Mouse (Mus musculus): ENCODE results near the gene Wdr43. TPM values are rescaled to one million over a fixed set of nuclear protein-coding genes. Genes with fewer than 3 reads are reported as not detected.
"Not testable (repeated sequence)": the region's sequence is repeated elsewhere in the genome, so short reads cannot be mapped to it uniquely, and the experiment has no call there.

The Wdr43 gene
- total RNA-seq (2022): 10 to 100 TPM; 26.4 to 29.4 (median 28.1) TPM

- DNase-seq (ENCODE audit: low spot score in 2 of 2): peak; percentile 93
Measured at GRCm38 (mm10) chr17:71615638-71616318, at the start of gene Wdr43. Wdr43 (plus strand) TSS chr17:71615895.

- DNase-seq (ENCODE audit: low spot score in 2 of 2): no peak
Measured at GRCm38 (mm10) chr17:71579176-71579705, 36.5 kb upstream of the Wdr43 start.

DNA sequence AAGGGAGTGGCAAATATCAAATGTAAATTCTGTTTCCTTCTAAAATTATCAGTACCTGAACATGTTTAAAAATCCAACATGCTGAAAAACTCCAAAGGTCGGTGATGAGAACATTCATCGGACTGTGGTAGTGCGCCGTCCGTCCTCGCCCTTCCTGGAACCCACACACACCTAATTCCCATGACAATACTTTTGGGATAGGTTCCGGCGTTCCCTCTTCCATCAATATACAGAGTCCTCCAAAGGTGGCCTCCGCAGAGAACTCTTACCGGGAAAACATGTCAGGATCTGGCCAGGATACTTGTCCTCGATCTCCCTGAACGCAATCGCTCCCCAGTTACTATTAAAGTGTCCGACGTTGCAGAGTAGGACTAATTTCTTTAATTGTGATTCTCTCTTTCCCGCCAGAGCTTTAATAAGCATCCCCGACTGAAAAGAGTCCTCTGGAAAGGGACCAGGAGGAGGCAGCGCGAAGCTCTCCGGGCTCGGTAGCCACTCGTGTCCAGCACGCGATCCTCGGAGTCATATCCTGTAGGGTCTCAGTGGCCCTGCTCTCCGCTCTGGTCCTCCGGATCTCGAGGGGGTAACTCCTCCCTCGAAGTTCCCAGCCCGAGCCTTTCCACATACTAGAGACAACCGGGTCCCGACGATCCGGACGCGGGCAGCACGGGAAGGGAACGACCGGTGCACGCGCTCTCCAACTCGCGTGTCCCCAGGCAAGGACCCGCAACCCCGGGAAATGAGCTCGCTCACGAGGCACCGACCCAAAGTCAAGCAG lies 17.6 kb upstream of the Wdr43 start:
- DNase-seq (ENCODE audit: low spot score in 2 of 2): no peak

DNA sequence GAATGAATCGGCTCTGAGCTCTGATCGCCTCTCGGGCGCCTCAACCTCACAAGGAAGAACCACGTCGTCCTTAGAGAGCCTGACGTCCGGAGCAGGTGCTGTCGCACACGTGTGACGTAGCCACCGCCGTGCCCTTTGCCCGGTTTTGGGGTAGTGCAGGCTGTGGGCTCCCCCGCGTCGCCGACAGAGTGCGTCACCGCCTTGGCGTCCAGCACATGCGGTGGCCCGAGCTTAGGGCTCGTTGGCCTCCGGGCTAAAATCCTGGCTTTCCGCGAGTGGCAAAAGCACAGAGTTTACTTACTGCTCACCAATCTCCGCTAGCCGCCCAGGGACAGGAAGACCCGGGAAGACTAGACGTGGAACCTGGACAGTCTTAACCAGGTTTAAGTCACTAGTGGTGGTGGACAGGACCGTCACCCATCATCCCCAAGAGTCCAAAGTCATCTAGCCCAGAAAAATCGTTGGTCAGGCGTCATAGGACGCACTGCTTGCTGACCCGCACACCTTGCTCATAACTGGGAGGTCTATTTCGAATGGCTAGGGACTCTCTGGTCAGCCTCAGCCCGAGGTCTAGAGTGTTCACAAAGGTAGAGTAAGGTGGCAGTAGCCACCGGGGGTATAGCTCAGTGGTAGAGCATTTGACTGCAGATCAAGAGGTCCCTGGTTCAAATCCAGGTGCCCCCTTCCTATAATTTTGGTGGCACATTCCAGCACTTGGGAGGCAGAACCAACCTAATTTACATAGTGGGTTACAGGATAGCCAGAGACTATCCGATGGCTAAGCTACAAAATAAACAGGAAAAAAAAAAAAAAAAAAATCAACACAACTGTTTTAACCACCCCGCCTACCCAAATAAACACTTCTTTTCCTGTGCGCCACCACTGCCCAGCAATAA lies 16.8 kb upstream of the Wdr43 start:
- peak; percentile 65 to 66 for DNase-seq (ENCODE audit: low spot score in 2 of 2)

- DNase-seq (ENCODE audit: low spot score in 2 of 2): peak; percentile 3 to 5
Measured at GRCm38 (mm10) chr17:71616319-71617032, 781 bp downstream of the Wdr43 start.

DNA sequence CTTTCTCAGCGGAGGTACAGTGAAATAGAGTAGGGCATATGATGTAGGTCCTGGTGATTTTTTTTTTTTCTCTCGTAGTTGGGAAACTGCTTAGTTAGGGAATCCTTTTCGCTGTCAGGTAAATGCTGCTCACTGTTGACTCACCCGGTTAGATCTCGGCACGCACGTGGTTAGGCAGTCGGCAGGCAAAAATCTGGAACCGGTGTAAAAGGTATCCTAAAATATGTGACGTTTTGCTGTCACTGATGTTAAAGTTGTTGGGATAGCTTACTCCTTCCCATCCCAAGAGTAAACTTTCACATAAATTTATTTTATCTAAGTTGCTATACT lies 1.3 kb downstream of the Wdr43 start:
- no peak for DNase-seq (ENCODE audit: low spot score in 2 of 2)

DNA sequence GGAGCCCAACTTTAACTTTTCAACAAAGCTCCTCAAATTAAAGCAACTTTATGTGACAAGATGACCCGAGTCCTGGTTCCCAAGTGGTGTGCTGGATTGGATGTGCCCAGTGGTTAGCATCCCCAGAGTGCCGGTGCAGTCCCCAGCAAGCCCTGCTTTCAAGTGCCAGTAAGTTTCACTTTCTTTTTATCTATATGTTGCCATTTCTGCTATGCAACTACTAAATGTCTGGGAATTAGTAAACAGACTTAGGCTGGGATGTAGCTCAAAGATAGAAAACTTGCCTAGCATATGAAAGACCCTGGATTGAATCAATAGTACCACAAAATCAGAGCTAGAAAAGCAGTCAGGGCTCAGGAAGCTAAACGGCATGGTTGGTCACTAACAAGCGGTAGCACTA lies 2.3 kb downstream of the Wdr43 start:
- DNase-seq (ENCODE audit: low spot score in 2 of 2): no peak

DNA sequence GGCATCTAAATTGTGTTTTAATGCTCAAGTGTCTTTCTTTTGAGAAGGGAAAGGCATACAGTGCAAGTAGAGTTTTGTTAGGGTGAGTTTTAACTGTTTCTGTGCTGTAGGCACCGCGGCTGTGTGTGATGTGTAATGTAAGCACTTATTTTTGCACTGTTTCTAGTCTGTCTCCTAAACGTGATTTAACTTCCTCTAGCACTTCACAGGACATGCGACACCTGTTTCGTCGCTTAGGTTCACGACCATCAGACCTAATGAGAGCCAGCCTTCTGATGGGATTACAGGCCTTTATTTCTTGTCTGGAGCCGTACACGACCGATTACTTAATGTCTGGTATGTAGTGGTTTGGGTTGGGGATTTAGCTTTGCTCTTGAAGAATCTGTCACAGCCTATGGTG lies 16.1 kb downstream of the Wdr43 start:
- no peak for DNase-seq (ENCODE audit: low spot score in 2 of 2)

DNA sequence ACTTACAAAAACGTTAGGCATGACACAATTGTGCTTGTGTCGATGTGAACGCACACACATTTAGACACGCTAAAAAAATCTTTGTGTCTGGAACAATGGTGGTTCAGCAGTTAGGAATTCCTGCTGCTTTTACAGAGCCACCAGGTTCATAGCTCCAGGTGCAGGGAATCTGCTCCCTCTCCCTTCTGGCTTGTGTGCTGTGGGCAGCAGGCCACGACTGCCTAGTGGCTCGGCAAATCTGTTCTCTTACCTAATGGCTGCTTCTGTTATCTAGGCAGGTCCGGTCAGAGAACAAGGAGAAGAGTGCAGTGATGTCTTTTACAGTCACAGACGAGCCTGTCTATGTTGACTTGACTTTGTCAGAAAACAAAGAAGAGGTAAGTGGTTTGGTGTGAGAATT lies 17.7 kb downstream of the Wdr43 start:
- DNase-seq (ENCODE audit: low spot score in 2 of 2): no peak

DNA sequence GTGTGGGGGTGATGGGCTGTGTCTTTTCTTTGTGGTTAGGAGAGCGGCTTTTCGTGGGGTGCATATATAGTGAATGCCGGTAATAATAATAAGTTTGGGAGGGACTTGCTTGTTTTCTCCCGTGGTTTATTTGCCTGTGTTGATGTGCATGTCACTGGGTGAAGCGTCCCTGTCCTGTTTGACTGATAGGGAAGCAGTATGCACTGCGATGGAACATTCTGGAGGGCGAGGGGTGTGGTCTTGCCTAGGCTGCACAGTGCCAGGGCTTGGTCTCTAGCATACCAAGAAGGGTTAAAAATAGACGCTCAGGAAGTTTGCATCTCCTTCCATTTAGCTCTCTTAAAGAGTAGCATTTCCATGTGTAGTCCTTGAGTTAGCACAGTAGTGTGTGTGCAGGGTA lies 21.1 kb downstream of the Wdr43 start:
- no peak for DNase-seq (ENCODE audit: low spot score in 2 of 2)

GRCm38 (mm10) chr17:71637750-71638265 lies 22.1 kb downstream of the Wdr43 start:
- DNase-seq (ENCODE audit: low spot score in 2 of 2): no peak

DNA sequence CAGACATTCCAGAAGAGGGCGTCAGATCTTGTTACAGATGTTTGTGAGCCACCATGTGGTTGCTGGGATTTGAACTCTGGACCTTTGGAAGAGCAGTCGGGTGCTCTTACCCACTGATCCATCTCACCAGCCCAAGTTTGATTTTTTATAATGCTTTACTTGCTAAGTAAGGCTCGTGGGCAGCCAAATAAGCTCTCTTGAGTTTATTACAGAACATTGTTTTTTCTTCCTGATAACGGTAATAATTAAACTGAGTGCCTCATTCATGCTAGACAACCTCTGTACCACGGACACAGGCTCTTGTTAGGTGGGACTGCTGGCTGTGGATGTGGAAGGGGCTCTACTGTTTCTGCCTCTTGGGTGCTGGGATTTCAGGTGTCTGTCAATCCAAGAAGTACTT lies 23.4 kb downstream of the Wdr43 start:
- not testable (repeated sequence) for DNase-seq (ENCODE audit: low spot score in 2 of 2)

- no peak for DNase-seq (ENCODE audit: low spot score in 2 of 2)
Measured at GRCm38 (mm10) chr17:71640421-71641085, 24.9 kb downstream of the Wdr43 start.

- no peak for DNase-seq (ENCODE audit: low spot score in 2 of 2)
Measured at GRCm38 (mm10) chr17:71642190-71642589, 26.5 kb downstream of the Wdr43 start.

DNA sequence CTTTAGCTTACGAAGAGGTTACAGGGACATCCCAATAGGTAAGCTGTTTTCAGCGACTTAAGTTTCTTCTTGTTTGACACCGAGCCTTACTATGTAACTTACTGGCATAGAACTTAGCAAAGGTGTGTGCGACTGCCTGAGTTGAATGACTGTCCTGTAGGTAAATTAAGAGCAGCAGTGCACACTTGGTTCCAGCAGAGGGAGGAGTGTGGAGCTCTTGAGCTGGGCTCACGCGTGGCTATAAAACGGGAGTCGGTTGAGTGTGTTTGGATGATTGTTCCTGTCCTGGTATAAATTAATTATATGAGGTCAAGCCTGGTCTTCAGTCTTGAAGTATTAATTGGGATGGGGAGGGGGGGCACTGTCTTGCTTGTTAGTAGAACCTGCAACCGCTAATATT lies 34.3 kb downstream of the Wdr43 start:
- DNase-seq (ENCODE audit: low spot score in 2 of 2): no peak

GRCm38 (mm10) chr17:71652495-71652894 lies 36.8 kb downstream of the Wdr43 start:
- no peak for DNase-seq (ENCODE audit: low spot score in 2 of 2)

DNA sequence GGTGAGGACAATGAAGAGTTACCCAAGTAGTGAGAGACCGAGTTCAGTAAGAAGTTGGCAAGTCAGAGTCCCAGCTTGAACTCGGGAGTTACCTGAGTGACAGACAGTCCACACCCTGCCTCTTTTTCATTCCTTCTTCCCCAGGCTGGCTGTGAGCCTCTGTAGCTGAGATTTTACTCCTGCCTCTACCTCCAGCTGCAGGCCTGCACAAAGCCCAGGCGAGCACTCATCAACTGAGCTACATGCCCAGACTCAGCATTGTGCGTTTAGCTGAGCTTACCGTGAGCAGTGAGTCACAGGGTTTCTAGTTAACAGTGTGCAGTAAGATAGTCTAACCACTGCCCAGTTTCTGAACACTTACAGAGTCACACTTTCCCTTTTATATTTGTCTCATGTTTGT lies 37.2 kb downstream of the Wdr43 start:
- DNase-seq (ENCODE audit: low spot score in 2 of 2): no peak

GRCm38 (mm10) chr17:71657521-71657920 lies 41.8 kb downstream of the Wdr43 start:
- no peak for DNase-seq (ENCODE audit: low spot score in 2 of 2)

- DNase-seq (ENCODE audit: low spot score in 2 of 2): no peak
Measured at GRCm38 (mm10) chr17:71658666-71659065, 43.0 kb downstream of the Wdr43 start.

DNA sequence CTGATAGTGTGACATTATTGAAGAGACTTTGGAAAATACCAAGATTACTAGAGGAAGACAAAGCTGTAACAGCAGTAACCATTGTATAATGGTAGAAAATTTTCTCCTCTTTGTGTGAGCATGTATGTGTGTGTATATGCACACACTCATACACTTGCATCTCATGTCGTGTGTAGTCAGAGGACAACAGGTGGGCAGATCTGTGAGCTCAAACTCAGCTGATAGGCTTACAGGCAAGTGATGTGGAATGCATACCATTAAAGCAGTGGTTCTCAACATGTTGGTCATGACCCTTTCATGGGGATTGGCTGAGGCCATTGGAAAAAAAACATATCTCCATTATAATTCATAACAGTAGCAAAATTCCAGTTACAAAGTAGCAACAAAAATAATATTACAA lies 44.7 kb downstream of the Wdr43 start:
- no peak for DNase-seq (ENCODE audit: low spot score in 2 of 2)

Data from gastrocnemius, adult 8-10 months (tissue).